Mouse (Mus musculus) embryonic fibroblast, embryonic 13.5 days (primary cell): ENCODE results near the gene Osbpl10.

Source experiments
- CTCF ChIP-seq: IDR thresholded peaks from 2 replicates; pipeline ENCODE4 v1.5.1; 2011; ENCODE audit warnings: mild to moderate bottlenecking, control low read depth, low read length, moderate library complexity, borderline replicate concordance; ENCODE audit not compliant: insufficient read depth
- POLR2A ChIP-seq: IDR thresholded peaks from 2 replicates; pipeline ENCODE4 v1.6.1; 2011; ENCODE audit warnings: low read depth, mild to moderate bottlenecking, control low read depth, low read length, moderate library complexity

GRCm38 (mm10) chr9:114956945-114957344 lies 21.4 kb upstream of the Osbpl10 start:
- TF ChIP-seq POLR2A (no peak), CTCF (no peak)
